Mouse (Mus musculus) layer of hippocampus, adult 2 months (tissue): ENCODE measurements around the gene Cacng2. TPM values are rescaled to one million over a fixed set of nuclear protein-coding genes. Genes with fewer than 3 reads are reported as not detected.

ENCODE experiments used
- DNase-seq, 2 experiments: peaks; one replicate each; pipeline ENCODE4 v3.0.0; 2022; ENCODE audit warnings: low spot score in 2 of 2
- H3K27ac ChIP-seq: fragments of 200-600 bp; 2 replicates; pipeline ENCODE4 v1.8.1; 2022
- H3K4me3 ChIP-seq: fragments of 200-600 bp; 2 replicates; pipeline ENCODE4 v1.8.1; 2022; ENCODE audit warnings: mild to moderate bottlenecking
- CTCF ChIP-seq: fragments of 200-600 bp; conservative IDR thresholded peaks from 2 replicates; pipeline ENCODE4 v1.8.1; 2022; ENCODE audit warnings: antibody characterized with exemption, mild to moderate bottlenecking, moderate library complexity
- total RNA-seq, 2 experiments: library from RNA; stranded (reverse); gene quantifications; 2 replicates each; pipeline ENCODE4 v1.2.3; 2021

Gene Cacng2
- total RNA-seq, 2 experiments from 2014 or later = 36.0 to 36.8 TPM

- Histone ChIP-seq H3K4me3 (no peak overlapping the region), H3K27ac (no peak overlapping the region)
- no peak for DNase-seq
- TF ChIP-seq CTCF = no peak
These were observed 170.8 kb downstream of the Cacng2 start for GRCm38 (mm10) chr15:77949061-77949460.

DNA sequence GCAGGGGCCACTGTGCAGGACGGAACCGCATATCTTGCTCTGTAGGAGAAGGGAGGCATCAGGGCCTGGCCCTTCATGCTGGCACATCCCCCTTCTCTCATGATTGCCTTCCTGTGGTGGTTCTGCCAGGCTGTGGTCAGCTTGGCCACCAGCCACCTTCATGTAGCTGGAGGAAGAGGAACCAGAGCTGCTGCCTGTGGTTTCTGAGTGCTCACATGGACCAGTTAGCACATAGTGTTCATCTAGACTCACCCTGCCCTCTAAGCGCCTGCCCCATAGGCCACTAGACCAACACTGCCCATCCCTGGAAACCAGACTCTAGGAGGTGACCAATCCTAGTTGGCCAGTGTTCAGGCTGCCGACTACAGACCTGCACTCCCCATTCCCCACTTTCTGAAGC is 174.1 kb downstream of the Cacng2 start:
- no peak for TF ChIP-seq CTCF
- H3K4me3 ChIP-seq = no peak overlapping the region
- DNase-seq = no peak
- no peak overlapping the region for H3K27ac ChIP-seq

Other genes with a start within 250 kb of the Cacng2 start
- 100 to 1,000 TPM; 119 to 136 TPM for gene Txn2, start 191.0 kb downstream of the Cacng2 start, total RNA-seq
- gene Foxred2, start 163.3 kb downstream of the Cacng2 start, total RNA-seq = 10 to 100 TPM; 11.1 to 11.7 TPM
- 100 to 1,000 TPM in 1 of 2 experiments, 10 to 100 TPM in 1; 94.7 to 103 TPM for gene Eif3d, start 149.2 kb downstream of the Cacng2 start, total RNA-seq
- 10 to 100 TPM; 22.7 to 23.3 TPM for gene Ift27, start 54.1 kb upstream of the Cacng2 start, total RNA-seq
- 10 to 100 TPM; 57.3 to 63.3 TPM for gene Pvalb, start 86.4 kb upstream of the Cacng2 start, total RNA-seq
- gene Ncf4, start 124.8 kb upstream of the Cacng2 start, total RNA-seq = 1 to 10 TPM in 1 of 2 experiments, under 1 TPM in 1; 0.69 to 2.0 TPM
- 1 to 10 TPM; 2.9 to 4.2 TPM for gene Csf2rb2, start 185.7 kb upstream of the Cacng2 start, total RNA-seq
- gene Csf2rb, start 205.7 kb upstream of the Cacng2 start, total RNA-seq = 1 to 10 TPM; 1.3 to 1.7 TPM